Mouse (Mus musculus) ovary, adult 18-20 months (tissue): ENCODE results near the gene Magix.

Source experiments
- DNase-seq: peaks from one replicate; pipeline ENCODE4 v3.0.0; 2022; ENCODE audit warnings: low spot score, mixed read lengths

Gene Magix

GRCm38 (mm10) chrX:7632560-7632959 is 48.5 kb downstream of the Magix start:
- DNase-seq: no peak
